Comparison of ENCODE assay signal across 35 mouse cellular contexts in the genomic region with DNA sequence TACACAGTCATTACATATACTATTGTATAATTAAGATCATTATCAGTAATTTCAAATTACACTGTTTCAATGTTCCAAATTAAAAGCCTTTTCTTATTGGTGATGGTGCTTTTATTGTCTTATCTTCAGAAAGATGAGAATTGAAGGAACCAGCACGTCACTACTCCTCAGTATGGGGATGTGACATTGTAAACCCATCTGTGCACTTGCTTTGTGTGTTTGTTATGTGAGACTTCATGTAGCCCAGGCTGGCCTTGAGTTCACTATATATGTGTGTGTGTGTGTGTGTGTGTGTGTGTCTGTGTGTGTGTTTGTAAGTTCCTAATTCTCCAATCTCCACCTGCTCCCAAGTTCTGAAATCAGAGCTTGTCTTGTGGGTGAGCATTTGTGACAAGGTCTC.
"Had no signal": no experiment of that assay in that cellular context is flagged by ENCODE, and none has a peak within 500 bp of the region (broad histone marks: within the 10 kb centered on the region; RNA-seq: fewer than 3 reads in every experiment).

No protein-coding gene starts in this region.

- H3K4me3 ChIP-seq: heart, adult 2 months; heart, embryonic 10.5 days; heart, embryonic 12.5 days; heart, embryonic 13.5 days; heart, embryonic 15.5 days; hindbrain, embryonic 10.5 days; hindbrain, embryonic 12.5 days; hindbrain, embryonic 13.5 days; hindbrain, embryonic 15.5 days; intestine, embryonic 15.5 days; kidney, embryonic 15.5 days; layer of hippocampus, adult 2 months had no signal

- DNase-seq: heart, adult 2 months; heart, postnatal 10 days; heart, postnatal 14 days; heart, postnatal 36 days; heart, postnatal 4 days; kidney, adult 11 months; kidney, adult 18-20 months; kidney, adult 2 months; kidney, adult 8-10 months; kidney, adult 9 months; kidney, postnatal 10 days; kidney, postnatal 14 days; kidney, postnatal 25 days; kidney, postnatal 36 days; kidney, postnatal 4 days; layer of hippocampus, adult 9-11 months had no signal

- H3K27ac ChIP-seq: heart, adult 2 months; heart, embryonic 10.5 days; heart, embryonic 13.5 days; heart, embryonic 15.5 days; hindbrain, embryonic 10.5 days; hindbrain, embryonic 12.5 days; hindbrain, embryonic 13.5 days; hindbrain, embryonic 14.5 days; hindbrain, embryonic 15.5 days; hindbrain, postnatal 0 days; intestine, embryonic 15.5 days; kidney, embryonic 15.5 days; kidney, postnatal 0 days; layer of hippocampus, adult 2 months had no signal

- ATAC-seq: hindbrain, embryonic 16.5 days; hindbrain, postnatal 0 days; inflammation-experienced regulatory T-cells, adult 6 months; intestine, embryonic 15.5 days; intestine, embryonic 16.5 days; intestine, postnatal 0 days had no signal

- H3K36me3 ChIP-seq: heart, embryonic 10.5 days; heart, embryonic 12.5 days; heart, embryonic 13.5 days; heart, embryonic 15.5 days; hindbrain, embryonic 10.5 days; hindbrain, embryonic 12.5 days; hindbrain, embryonic 13.5 days; hindbrain, embryonic 15.5 days; intestine, embryonic 15.5 days; kidney, embryonic 15.5 days had no signal

- H3K27me3 ChIP-seq: heart, embryonic 12.5 days; heart, embryonic 13.5 days; heart, embryonic 15.5 days; hindbrain, embryonic 12.5 days; hindbrain, embryonic 13.5 days; hindbrain, embryonic 15.5 days; intestine, embryonic 15.5 days; kidney, embryonic 15.5 days had no signal

- H3K9ac ChIP-seq: heart, embryonic 12.5 days; heart, embryonic 13.5 days; heart, embryonic 15.5 days; hindbrain, embryonic 12.5 days; hindbrain, embryonic 13.5 days; hindbrain, embryonic 14.5 days; hindbrain, embryonic 15.5 days; intestine, embryonic 15.5 days; kidney, embryonic 15.5 days had no signal

- H3K4me1 ChIP-seq: heart, embryonic 10.5 days; heart, embryonic 12.5 days; heart, embryonic 13.5 days; heart, embryonic 15.5 days; hindbrain, embryonic 10.5 days; hindbrain, embryonic 12.5 days; hindbrain, embryonic 13.5 days; hindbrain, embryonic 15.5 days; intestine, embryonic 15.5 days had no signal

- H3K9me3 ChIP-seq: heart, embryonic 10.5 days; heart, embryonic 12.5 days; heart, embryonic 13.5 days; heart, embryonic 15.5 days; hindbrain, embryonic 10.5 days; hindbrain, embryonic 12.5 days; hindbrain, embryonic 13.5 days; hindbrain, embryonic 15.5 days; intestine, embryonic 15.5 days; kidney, embryonic 15.5 days had no signal

- H3K4me2 ChIP-seq: heart, embryonic 11.5 days; heart, embryonic 12.5 days; heart, embryonic 13.5 days; heart, embryonic 15.5 days; hindbrain, embryonic 12.5 days; hindbrain, embryonic 13.5 days; hindbrain, embryonic 14.5 days; hindbrain, embryonic 15.5 days; intestine, embryonic 15.5 days; kidney, embryonic 15.5 days had no signal
